Mouse (Mus musculus) common myeloid progenitor, adult 5-6 weeks (primary cell): ENCODE results near the gene Flnb. TPM values are rescaled to one million over a fixed set of nuclear protein-coding genes. Genes with fewer than 3 reads are reported as not detected.

Experiments
- ATAC-seq: replicated peaks from 2 replicates; pipeline ENCODE4 v1.8.0; 2016; ENCODE audit warnings: low read depth, mild to moderate bottlenecking, moderate TSS enrichment, inconsistent platforms; ENCODE audit not compliant: poor library complexity, severe bottlenecking
- total RNA-seq: library from RNA; stranded (forward); fragments of 200-1000, 187-1606 nt; gene quantifications from 2 replicates; pipeline ENCODE4 v1.2.3, GENCODE M21; 2017

The Flnb gene
- total RNA-seq, 1 experiment from 2014 or later, result 16.9 TPM

- no peak for ATAC-seq
Observed at GRCm38 (mm10) chr14:7860525-7861154, 42.9 kb downstream of the Flnb start.

- no peak for ATAC-seq
Observed at GRCm38 (mm10) chr14:7861275-7861674, 43.5 kb downstream of the Flnb start.

- ATAC-seq, result no peak
Observed at GRCm38 (mm10) chr14:7862226-7862625, 44.5 kb downstream of the Flnb start.

- no peak for ATAC-seq
Observed at GRCm38 (mm10) chr14:7863199-7863598, 45.4 kb downstream of the Flnb start.

GRCm38 (mm10) chr14:7863871-7864505 lies 46.2 kb downstream of the Flnb start:
- ATAC-seq, result no peak

- no peak for ATAC-seq
Observed at GRCm38 (mm10) chr14:7864506-7864899, 46.7 kb downstream of the Flnb start.

- ATAC-seq, result no peak
Observed at GRCm38 (mm10) chr14:7867224-7867623, 49.5 kb downstream of the Flnb start.

GRCm38 (mm10) chr14:7867841-7868240 lies 50.1 kb downstream of the Flnb start:
- ATAC-seq, result no peak

- no peak for ATAC-seq
Observed at GRCm38 (mm10) chr14:7869796-7870195, 52.0 kb downstream of the Flnb start.

- no peak for ATAC-seq
Observed at GRCm38 (mm10) chr14:7873552-7873951, 55.8 kb downstream of the Flnb start.

GRCm38 (mm10) chr14:7874495-7874894 lies 56.7 kb downstream of the Flnb start:
- ATAC-seq, result no peak

- peak; percentile 79 for ATAC-seq
Observed at GRCm38 (mm10) chr14:7877957-7878356, 60.2 kb downstream of the Flnb start.

GRCm38 (mm10) chr14:7880389-7880788 lies 62.6 kb downstream of the Flnb start:
- peak; percentile 46 for ATAC-seq

GRCm38 (mm10) chr14:7881533-7881932 lies 63.8 kb downstream of the Flnb start:
- no peak for ATAC-seq

GRCm38 (mm10) chr14:7882050-7882449 lies 64.3 kb downstream of the Flnb start:
- no peak for ATAC-seq

GRCm38 (mm10) chr14:7884158-7884557 lies 66.4 kb downstream of the Flnb start:
- no peak for ATAC-seq

- no peak for ATAC-seq
Observed at GRCm38 (mm10) chr14:7884841-7885240, 67.1 kb downstream of the Flnb start.

- no peak for ATAC-seq
Observed at GRCm38 (mm10) chr14:7885540-7885939, 67.8 kb downstream of the Flnb start.

- ATAC-seq, result no peak
Observed at GRCm38 (mm10) chr14:7886008-7886407, 68.3 kb downstream of the Flnb start.

GRCm38 (mm10) chr14:7887171-7887570 lies 69.4 kb downstream of the Flnb start:
- no peak for ATAC-seq

- no peak for ATAC-seq
Observed at GRCm38 (mm10) chr14:7888294-7888693, 70.5 kb downstream of the Flnb start.
